Mouse (Mus musculus) liver, adult 2 months (tissue): ENCODE results near the gene Tenm3.

Experiments used
- CTCF ChIP-seq: fragments of 200-500 bp; IDR thresholded peaks from 2 replicates; pipeline ENCODE4 v1.5.1; 2011; ENCODE audit warnings: low read depth, low read length, control low read depth
- POLR2A ChIP-seq: fragments of 200-500 bp; IDR thresholded peaks from 2 replicates; pipeline ENCODE4 v1.6.1; 2011; ENCODE audit warnings: low read length, control low read depth; ENCODE audit not compliant: insufficient read depth; ENCODE audit errors: extremely low read depth

GRCm38 (mm10) chr8:48555546-48556141 is 288.1 kb downstream of the Tenm3 start:
- no peak for TF ChIP-seq CTCF
- no peak for TF ChIP-seq POLR2A
